Mouse (Mus musculus) heart, adult 2 months (tissue): Measurements from ENCODE around the gene Fam178b.

Source experiments
- CTCF ChIP-seq: fragments of 200-600 bp; IDR thresholded peaks from 2 replicates; pipeline ENCODE4 v1.8.1; 2022; ENCODE audit warnings: antibody characterized with exemption, mild to moderate bottlenecking, moderate library complexity
- EP300 ChIP-seq: fragments of 200-500 bp; IDR thresholded peaks from 2 replicates; pipeline ENCODE4 v1.6.1; 2011; ENCODE audit warnings: low read depth, low read length, control low read depth; ENCODE audit not compliant: insufficient read depth
- POLR2A ChIP-seq: fragments of 200-500 bp; IDR thresholded peaks from 2 replicates; pipeline ENCODE4 v1.6.1; 2011; ENCODE audit warnings: mild to moderate bottlenecking, low read depth, low read length, control low read depth; ENCODE audit not compliant: insufficient read depth

- TF ChIP-seq POLR2A (no peak), CTCF (no peak), EP300 (no peak)
Observed at GRCm38 (mm10) chr1:36655039-36655438, 27.9 kb downstream of the Fam178b start.
